12 mouse cellular contexts compared by ENCODE assay signal in the genomic region with DNA sequence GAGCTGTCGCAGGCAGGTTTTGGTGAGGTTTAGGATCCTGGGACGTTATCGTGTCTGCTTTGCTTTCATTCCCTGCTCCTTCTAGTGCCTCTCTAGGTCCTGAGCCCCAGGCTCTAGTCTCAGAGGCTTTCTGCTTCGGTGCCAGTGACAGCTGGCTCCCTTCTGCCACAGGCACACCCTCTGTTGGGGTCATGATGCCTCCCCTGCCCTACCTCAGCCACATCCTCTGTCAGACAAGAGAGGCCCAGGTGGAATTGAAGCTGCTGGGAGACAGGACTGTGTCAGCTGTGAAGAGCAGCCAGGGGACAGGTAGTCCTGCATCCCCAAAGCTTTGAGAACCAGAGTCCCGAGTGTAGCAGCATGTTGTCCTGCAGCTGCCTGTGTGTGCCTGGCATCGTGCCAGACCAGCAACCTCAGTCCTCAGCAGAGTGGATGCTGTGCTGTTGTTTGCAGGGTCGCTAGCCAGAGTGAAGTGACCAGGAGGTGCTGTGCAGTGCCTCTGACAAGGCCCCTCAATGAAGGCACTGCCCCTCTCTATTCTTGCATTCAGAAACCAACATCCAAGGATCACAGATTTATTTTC. TPM values are rescaled to one million over a fixed set of nuclear protein-coding genes. Genes with fewer than 3 reads are reported as not detected.
DNase-seq lines count a peak whose midpoint lies in the region; ATAC-seq and TF ChIP-seq lines count a peak whose summit lies in the region.
"Had no signal": no experiment of that assay in that cellular context is flagged by ENCODE, and none has a peak within 500 bp of the region (broad histone marks: within the 10 kb centered on the region; RNA-seq: fewer than 3 reads in every experiment).

No protein-coding gene starts in this region.

- H3K9me3 ChIP-seq in embryonic facial prominence, embryonic 14.5 days (ENCODE audit: control insufficient read depth, low read length) = no peaks in the 10 kb centered on the region
- H3K9me3 ChIP-seq in hindbrain, postnatal 0 days (ENCODE audit: low read length) = no peaks in the 10 kb centered on the region
- H3K9me3 ChIP-seq in neural tube, embryonic 15.5 days (replicated peaks) = no peaks in the 10 kb centered on the region
- H3K9me3 ChIP-seq: megakaryocyte, embryonic 14.5 days had no signal

- no peaks in the 10 kb centered on the region for H3K27me3 ChIP-seq in embryonic facial prominence, embryonic 14.5 days (replicated peaks; ENCODE audit: control insufficient read depth, insufficient read depth, low read length)
- no peaks in the 10 kb centered on the region for H3K27me3 ChIP-seq in hindbrain, postnatal 0 days (ENCODE audit: insufficient read depth, low read length)
- H3K27me3 ChIP-seq in neural tube, embryonic 15.5 days (replicated peaks) = no peaks in the 10 kb centered on the region

- 0 out of 2 replicates have a peak, but pooled peaks cover 8% of the 10 kb centered on the region for H3K36me3 ChIP-seq in embryonic facial prominence, embryonic 14.5 days (ENCODE audit: control insufficient read depth, insufficient read depth, low read length)
- H3K36me3 ChIP-seq in hindbrain, postnatal 0 days (ENCODE audit: insufficient read depth, low read length) = no peaks in the 10 kb centered on the region
- no peaks in the 10 kb centered on the region for H3K36me3 ChIP-seq in neural tube, embryonic 15.5 days

- WGBS in embryonic facial prominence, embryonic 14.5 days = 64% methylated on average over 7 of the region's 7 CpGs
- WGBS in hindbrain, postnatal 0 days = 37% methylated on average over 7 of the region's 7 CpGs
- WGBS in neural tube, embryonic 15.5 days = 39% methylated on average over 7 of the region's 7 CpGs

- H3K9ac ChIP-seq in embryonic facial prominence, embryonic 14.5 days (ENCODE audit: low read depth, low read length) = peak overlapping the region; percentile 14; the same call in 1 of the 2 replicates
- peak overlapping the region; percentile 28; the same call in 1 of the 2 replicates for H3K9ac ChIP-seq in hindbrain, postnatal 0 days (replicated peaks; ENCODE audit: low read length)
- 0 out of 2 replicates have a peak overlapping the region, but pooled peaks have one; percentile 23 for H3K9ac ChIP-seq in neural tube, embryonic 15.5 days (replicated peaks)

- DNase-seq in cerebellum, postnatal 10 days = peak; percentile 54 to 64
- DNase-seq in cerebellum, adult 8-10 months = no peak
- peak; percentile 15 for DNase-seq in embryonic facial prominence, embryonic 14.5 days (ENCODE audit: low spot score)
- peak; percentile 52 for DNase-seq in hindbrain, postnatal 0 days (ENCODE audit: low spot score)
- DNase-seq in ovary, postnatal 14 days (ENCODE audit: low spot score) = no peak
- DNase-seq in gastrocnemius, postnatal 36 days = no peak
- no peak for DNase-seq in urinary bladder, postnatal 36 days (ENCODE audit: low spot score in 2 of 2)
- DNase-seq: right cerebral cortex, adult 18-20 months had no signal

- no peak; the same call in 1 of the 2 replicates for ATAC-seq in embryonic facial prominence, embryonic 14.5 days (ENCODE audit: low read depth)
- ATAC-seq in hindbrain, postnatal 0 days = no peak
- no peak for ATAC-seq in neural tube, embryonic 15.5 days (ENCODE audit: low FRiP score)

- intact Hi-C loops in gastrocnemius, postnatal 36 days (cut with DNase I) = no loop called here

- H3K4me3 ChIP-seq in embryonic facial prominence, embryonic 14.5 days (ENCODE audit: low read depth, low read length) = no peak overlapping the region
- no peak overlapping the region for H3K4me3 ChIP-seq in hindbrain, postnatal 0 days (ENCODE audit: low read length)
- H3K4me3 ChIP-seq in neural tube, embryonic 15.5 days (replicated peaks) = no peak overlapping the region
- H3K4me3 ChIP-seq: megakaryocyte, embryonic 14.5 days had no signal

- no peak overlapping the region for H3K4me2 ChIP-seq in embryonic facial prominence, embryonic 14.5 days (ENCODE audit: low read depth, low read length)
- no peak overlapping the region for H3K4me2 ChIP-seq in hindbrain, postnatal 0 days (ENCODE audit: low read depth, low read length)
- H3K4me2 ChIP-seq in neural tube, embryonic 15.5 days = no peak overlapping the region

- H3K27ac ChIP-seq in embryonic facial prominence, embryonic 14.5 days (replicated peaks; ENCODE audit: low read depth, low read length) = no peak overlapping the region
- H3K27ac ChIP-seq in hindbrain, postnatal 0 days = peak overlapping the region; percentile 41; the same call in 1 of the 2 replicates
- peak overlapping the region; percentile 72 for H3K27ac ChIP-seq in neural tube, embryonic 15.5 days (replicated peaks)

- no peak for TF ChIP-seq CTCF in hindbrain, postnatal 0 days (IDR thresholded peaks at IDR 0.05; ENCODE audit: low read depth)

- H3K4me1 ChIP-seq in embryonic facial prominence, embryonic 14.5 days (ENCODE audit: control insufficient read depth, insufficient read depth, low read length) = no peaks in the 10 kb centered on the region
- H3K4me1 ChIP-seq in hindbrain, postnatal 0 days (ENCODE audit: insufficient read depth, low read length) = peaks cover 39% of the 10 kb centered on the region
- peaks cover 78% of the 10 kb centered on the region for H3K4me1 ChIP-seq in neural tube, embryonic 15.5 days

RNA-seq across cellular contexts. Expression of gene Acsf3, which starts 31.8 kb away (rescaled TPM):
- 14.0 and 17.3 TPM in 2 replicates for polyA plus RNA-seq in embryonic facial prominence, embryonic 14.5 days (2014; fragmentation: Nextera tagmentation; extraction: Ambion mirVana)
- total RNA-seq in hindbrain, postnatal 0 days (2014; rRNA removed) = 19.9 and 22.3 TPM in 2 replicates
- polyA plus RNA-seq in hindbrain, postnatal 0 days (2015; fragmentation: Nextera tagmentation; extraction: Ambion mirVana) = 18.6 and 20.6 TPM in 2 replicates
- polyA plus RNA-seq in neural tube, embryonic 15.5 days (2015; fragmentation: Nextera tagmentation; extraction: Ambion mirVana) = 15.2 and 20.3 TPM in 2 replicates
- total RNA-seq in gastrocnemius, postnatal 36 days (2021) = 10 to 100 TPM; 12.5 to 14.2 TPM

RNA-seq across cellular contexts. Expression of gene Cdh15, which starts 40.7 kb away (rescaled TPM):
- 34.5 and 40.7 TPM in 2 replicates for polyA plus RNA-seq in embryonic facial prominence, embryonic 14.5 days (2014; fragmentation: Nextera tagmentation; extraction: Ambion mirVana)
- 0.72 and 0.84 TPM in 2 replicates for total RNA-seq in hindbrain, postnatal 0 days (2014; rRNA removed)
- polyA plus RNA-seq in hindbrain, postnatal 0 days (2015; fragmentation: Nextera tagmentation; extraction: Ambion mirVana) = 2.3 and 2.4 TPM in 2 replicates
- polyA plus RNA-seq in neural tube, embryonic 15.5 days (2015; fragmentation: Nextera tagmentation; extraction: Ambion mirVana) = 2.7 and 3.2 TPM in 2 replicates
- 10 to 100 TPM; 15.6 to 20.4 TPM for total RNA-seq in gastrocnemius, postnatal 36 days (2021)
- total RNA-seq: common myeloid progenitor, adult 5-6 weeks; liver, adult 2 months had no signal

Comparison
In these comparisons a context has a peak if more than half of its experiments do, and no peak if none do; other contexts are left out.
1. DNase-seq: peak in cerebellum, postnatal 10 days (2 of 2), embryonic facial prominence, embryonic 14.5 days (single experiment) and hindbrain, postnatal 0 days (single experiment); none in cerebellum, adult 8-10 months (single experiment), ovary, postnatal 14 days (single experiment), gastrocnemius, postnatal 36 days (0 of 2) and urinary bladder, postnatal 36 days (0 of 2).
2. Peak in every context shown above with its lines, with median percentiles within 50 percentile points of each other: H3K9ac ChIP-seq.